8 mouse cellular contexts compared by ENCODE assay signal in genomic region chr11:116586801-116587631, GRCm38 (mm10). TPM values are rescaled to one million over a fixed set of nuclear protein-coding genes. Genes with fewer than 3 reads are reported as not detected.
A peak's percentile ranks its signal among the peaks of the same experiment; 100 is the strongest.
DNase-seq lines count a peak whose midpoint lies in the region; ATAC-seq and TF ChIP-seq lines count a peak whose summit lies in the region.

No protein-coding gene starts in this region.

- H3K9ac ChIP-seq in intestine, embryonic 15.5 days: no peak overlapping the region

- H3K4me1 ChIP-seq in cortical plate, adult 2 months (ENCODE audit: control insufficient read depth, insufficient read depth, low read length): no peaks in the 10 kb centered on the region
- H3K4me1 ChIP-seq in intestine, embryonic 15.5 days (replicated peaks): no peaks in the 10 kb centered on the region
- 0 out of 2 replicates have a peak, but pooled peaks cover 2% of the 10 kb centered on the region for H3K4me1 ChIP-seq in small intestine, adult 2 months (ENCODE audit: control insufficient read depth, insufficient read depth, insufficient read length, low read length)

- H3K9me3 ChIP-seq in intestine, embryonic 15.5 days: no peaks in the 10 kb centered on the region

- no peak for TF ChIP-seq POLR2A in cortical plate, adult 2 months (IDR thresholded peaks at IDR 0.05; ENCODE audit: extremely low read depth, insufficient read depth, low read length)
- TF ChIP-seq POLR2A in small intestine, adult 2 months (IDR thresholded peaks at IDR 0.05; ENCODE audit: low read depth, low read length): peak; percentile 32; the same call in 1 of the 2 replicates

- peak; percentile 89 for ATAC-seq in granulocyte monocyte progenitor cell, adult 5-6 weeks (replicated peaks; ENCODE audit: poor library complexity, severe bottlenecking)
- peak; percentile 83 for ATAC-seq in intestine, embryonic 15.5 days

- peak; percentile 78 for TF ChIP-seq CTCF in cortical plate, adult 2 months (IDR thresholded peaks at IDR 0.05; ENCODE audit: extremely low read depth, insufficient read depth, low read length)
- peak; percentile 100 for TF ChIP-seq CTCF in small intestine, adult 2 months (IDR thresholded peaks at IDR 0.05; ENCODE audit: extremely low read depth, insufficient read length, insufficient replicate concordance, low read depth, low read length)

- no peak overlapping the region for H3K4me3 ChIP-seq in cortical plate, adult 2 months (ENCODE audit: insufficient read depth, low read length)
- H3K4me3 ChIP-seq in intestine, embryonic 15.5 days (replicated peaks): no peak overlapping the region
- H3K4me3 ChIP-seq in small intestine, adult 2 months (ENCODE audit: low read depth, low read length): no peak overlapping the region

- no peaks in the 10 kb centered on the region for H3K27me3 ChIP-seq in intestine, embryonic 15.5 days (replicated peaks)
- H3K27me3 ChIP-seq in small intestine, adult 2 months (ENCODE audit: control insufficient read depth, insufficient read depth, low read length): peaks cover 4% of the 10 kb centered on the region; the same call in 1 of the 2 replicates

- intact Hi-C loops in left cerebral cortex, postnatal 36 days (cut with DNase I): no loop called here

- 22% methylated on average over 23 of the region's 23 CpGs for WGBS in intestine, embryonic 15.5 days
- WGBS in small intestine, adult 2 months: 24% methylated on average over 23 of the region's 23 CpGs

- no peaks in the 10 kb centered on the region for H3K36me3 ChIP-seq in intestine, embryonic 15.5 days
- no peaks in the 10 kb centered on the region for H3K36me3 ChIP-seq in small intestine, adult 2 months (ENCODE audit: control insufficient read depth, insufficient read depth, low read length)

- peak; percentile 52 for DNase-seq in ovary, postnatal 10 days (ENCODE audit: low spot score)
- DNase-seq in ovary, adult 18-20 months (ENCODE audit: low spot score): no peak
- peak; percentile 58 to 60 for DNase-seq in left cerebral cortex, postnatal 36 days (ENCODE audit: low spot score in 2 of 2)
- DNase-seq in mesoderm, embryonic 11.5 days (ENCODE audit: low read depth, low spot score): peak; percentile 84

- no peak overlapping the region for H3K27ac ChIP-seq in cortical plate, adult 2 months (ENCODE audit: insufficient read depth, low read length)
- H3K27ac ChIP-seq in intestine, embryonic 15.5 days: no peak overlapping the region
- H3K27ac ChIP-seq in small intestine, adult 2 months (ENCODE audit: insufficient read depth, low read depth, low read length): no peak overlapping the region

- 0 out of 2 replicates have a peak overlapping the region, but pooled peaks have one; percentile 2 for H3K4me2 ChIP-seq in intestine, embryonic 15.5 days (replicated peaks)

RNA-seq across cellular contexts. Expression of gene Aanat, which starts 0.8 kb away (rescaled TPM):
- polyA plus RNA-seq in cortical plate, adult 2 months (2012; rRNA removed): 1.5 and 2.3 TPM in 2 replicates
- not detected in 2 replicates for total RNA-seq in granulocyte monocyte progenitor cell, adult 5-6 weeks (2014; fragmentation: Nextera tagmentation)
- not detected in 2 replicates for total RNA-seq in granulocyte monocyte progenitor cell, adult 5-6 weeks (2017)
- not detected in 2 replicates for polyA plus RNA-seq in intestine, embryonic 15.5 days (2015; fragmentation: Nextera tagmentation; extraction: Ambion mirVana)
- total RNA-seq in left cerebral cortex, postnatal 36 days (2021): under 1 TPM; 0.62 to 0.97 TPM
- polyA plus RNA-seq in small intestine, adult 2 months (2012; rRNA removed): not detected in 2 replicates

RNA-seq across cellular contexts. Expression of gene Ube2o, which starts 5.8 kb away (rescaled TPM):
- polyA plus RNA-seq in cortical plate, adult 2 months (2012; rRNA removed): 88.6 and 90.1 TPM in 2 replicates
- 5.2 and 6.8 TPM in 2 replicates for total RNA-seq in granulocyte monocyte progenitor cell, adult 5-6 weeks (2014; fragmentation: Nextera tagmentation)
- 5.4 and 6.6 TPM in 2 replicates for total RNA-seq in granulocyte monocyte progenitor cell, adult 5-6 weeks (2017)
- 8.4 and 8.8 TPM in 2 replicates for polyA plus RNA-seq in intestine, embryonic 15.5 days (2015; fragmentation: Nextera tagmentation; extraction: Ambion mirVana)
- total RNA-seq in left cerebral cortex, postnatal 36 days (2021): 100 to 1,000 TPM; 121 to 126 TPM
- polyA plus RNA-seq in small intestine, adult 2 months (2012; rRNA removed): 7.2 and 7.9 TPM in 2 replicates

RNA-seq across cellular contexts. Expression of gene Rhbdf2, which starts 39.8 kb away (rescaled TPM):
- polyA plus RNA-seq in cortical plate, adult 2 months (2012; rRNA removed): 1.8 and 2.1 TPM in 2 replicates
- 7.3 and 8.6 TPM in 2 replicates for total RNA-seq in granulocyte monocyte progenitor cell, adult 5-6 weeks (2014; fragmentation: Nextera tagmentation)
- total RNA-seq in granulocyte monocyte progenitor cell, adult 5-6 weeks (2017): 2.9 TPM in 2 replicates
- polyA plus RNA-seq in intestine, embryonic 15.5 days (2015; fragmentation: Nextera tagmentation; extraction: Ambion mirVana): 8.4 and 8.9 TPM in 2 replicates
- total RNA-seq in left cerebral cortex, postnatal 36 days (2021): 1 to 10 TPM in 1 of 2 experiments, under 1 TPM in 1; 0.84 to 1.9 TPM
- 25.3 and 40.8 TPM in 2 replicates for polyA plus RNA-seq in small intestine, adult 2 months (2012; rRNA removed)

RNA-seq across cellular contexts. Expression of gene Sphk1, which starts 56.3 kb away (rescaled TPM):
- polyA plus RNA-seq in cortical plate, adult 2 months (2012; rRNA removed): 5.3 and 7.6 TPM in 2 replicates
- total RNA-seq in granulocyte monocyte progenitor cell, adult 5-6 weeks (2014; fragmentation: Nextera tagmentation): not detected in 2 replicates
- not detected in 2 replicates for total RNA-seq in granulocyte monocyte progenitor cell, adult 5-6 weeks (2017)
- polyA plus RNA-seq in intestine, embryonic 15.5 days (2015; fragmentation: Nextera tagmentation; extraction: Ambion mirVana): 5.4 and 6.4 TPM in 2 replicates
- 1 to 10 TPM; 4.0 to 7.0 TPM for total RNA-seq in left cerebral cortex, postnatal 36 days (2021)
- 19.5 and 47.9 TPM in 2 replicates for polyA plus RNA-seq in small intestine, adult 2 months (2012; rRNA removed)
